Mouse (Mus musculus) thymus, adult 2 months (tissue): ENCODE measurements around the gene Map7d1.
A peak's percentile ranks its signal among the peaks of the same experiment; 100 is the strongest.

Experiments
- CTCF ChIP-seq: fragments of 200-500 bp; IDR thresholded peaks from 2 replicates; pipeline ENCODE4 v1.5.1; 2012; ENCODE audit warnings: mild to moderate bottlenecking, control low read depth, low read length, moderate library complexity, borderline replicate concordance; ENCODE audit not compliant: control insufficient read depth, poor library complexity, insufficient read depth; ENCODE audit errors: extremely low read depth
- POLR2A ChIP-seq: fragments of 200-500 bp; IDR thresholded peaks from 2 replicates; pipeline ENCODE4 v1.6.1; 2012; ENCODE audit warnings: mild to moderate bottlenecking, low read length, control low read depth, moderate library complexity; ENCODE audit not compliant: control insufficient read depth, poor library complexity, insufficient read depth; ENCODE audit errors: extremely low read depth

DNA sequence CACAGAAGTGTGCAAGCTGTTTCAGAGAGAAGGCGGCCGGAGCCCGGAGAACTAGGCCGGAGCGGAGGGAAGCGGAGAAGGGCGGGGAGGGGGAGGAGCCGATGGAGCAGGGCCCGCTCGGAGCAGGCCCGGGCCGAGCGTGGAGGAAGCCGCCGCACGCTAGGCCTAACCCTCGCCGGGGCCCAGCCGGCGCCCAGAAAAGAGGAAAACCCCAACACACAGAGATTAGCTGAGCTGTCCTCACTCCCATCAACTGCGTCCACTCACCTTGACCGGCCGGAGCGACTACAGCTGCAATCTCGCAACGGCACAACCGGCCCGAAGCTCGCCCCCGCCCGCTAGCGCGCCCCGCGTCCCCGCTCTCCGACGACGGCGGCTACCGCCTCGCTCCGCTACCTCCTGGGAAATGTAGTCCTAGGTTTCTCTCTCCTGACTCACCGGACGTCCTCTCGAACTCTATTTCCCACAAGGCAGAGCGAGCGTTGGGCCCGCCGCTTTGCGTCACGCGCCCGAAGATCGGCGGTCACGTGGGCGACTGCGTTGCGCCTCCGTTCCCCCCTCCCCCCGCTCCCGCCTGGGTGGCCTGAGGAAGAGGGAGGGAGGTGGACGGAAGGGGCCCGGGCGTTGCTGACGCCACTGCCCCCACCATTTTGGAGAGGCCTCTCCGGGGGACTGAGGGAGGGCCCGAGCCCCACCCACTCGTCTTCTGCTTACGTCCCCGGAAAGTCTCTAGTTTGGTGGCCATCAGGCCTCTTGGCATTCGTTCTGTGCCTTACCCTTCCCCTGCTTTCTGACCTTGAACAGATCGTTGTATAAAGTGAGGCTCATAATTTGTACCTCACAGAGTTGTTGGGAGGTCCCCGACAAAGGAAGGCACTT is 53.6 kb downstream of the Map7d1 start, which contains the start of gene Thrap3:
- peak; percentile 87; the same call in 1 of the 2 replicates for TF ChIP-seq POLR2A
- TF ChIP-seq CTCF, result peak; percentile 33; the same call in 1 of the 2 replicates
